Mouse (Mus musculus) left cerebral cortex, adult 6 months (tissue): Measurements from ENCODE around the gene Rpl10l. TPM values are rescaled to one million over a fixed set of nuclear protein-coding genes. Genes with fewer than 3 reads are reported as not detected.

Experiments
- long read RNA-seq, 2 experiments: library from polyadenylated mRNA; unstranded; transcript quantifications; one replicate each; pipeline ENCODE4 v2.0.0; 2019 to 2020
- polyA plus RNA-seq: library from polyadenylated mRNA; unstranded; fragments of <200 nt; fragmentation: Nextera tagmentation; gene quantifications from 2 replicates; pipeline ENCODE4 v1.2.3, GENCODE M21; 2021

Rpl10l gene
- not detected in 2 replicates for polyA plus RNA-seq
- long read RNA-seq, experiment 1 = 0 reads
- long read RNA-seq, experiment 2 = 0 reads

GRCm38 (mm10) chr12:66283991-66284622 is at the start of gene Rpl10l:
Gene Rpl10l (minus strand): TSS chr12:66284401.

